Mouse (Mus musculus) embryonic fibroblast, embryonic 13.5 days (primary cell): ENCODE data around the gene Hist1h2bg.
"Not testable (repeated sequence)": the region's sequence is repeated elsewhere in the genome, so short reads cannot be mapped to it uniquely, and the experiment has no call there.

Experiments used
- CTCF ChIP-seq: IDR thresholded peaks from 2 replicates; pipeline ENCODE4 v1.5.1; 2011; ENCODE audit warnings: mild to moderate bottlenecking, control low read depth, low read length, moderate library complexity, borderline replicate concordance; ENCODE audit not compliant: insufficient read depth
- POLR2A ChIP-seq: IDR thresholded peaks from 2 replicates; pipeline ENCODE4 v1.6.1; 2011; ENCODE audit warnings: low read depth, mild to moderate bottlenecking, control low read depth, low read length, moderate library complexity

DNA sequence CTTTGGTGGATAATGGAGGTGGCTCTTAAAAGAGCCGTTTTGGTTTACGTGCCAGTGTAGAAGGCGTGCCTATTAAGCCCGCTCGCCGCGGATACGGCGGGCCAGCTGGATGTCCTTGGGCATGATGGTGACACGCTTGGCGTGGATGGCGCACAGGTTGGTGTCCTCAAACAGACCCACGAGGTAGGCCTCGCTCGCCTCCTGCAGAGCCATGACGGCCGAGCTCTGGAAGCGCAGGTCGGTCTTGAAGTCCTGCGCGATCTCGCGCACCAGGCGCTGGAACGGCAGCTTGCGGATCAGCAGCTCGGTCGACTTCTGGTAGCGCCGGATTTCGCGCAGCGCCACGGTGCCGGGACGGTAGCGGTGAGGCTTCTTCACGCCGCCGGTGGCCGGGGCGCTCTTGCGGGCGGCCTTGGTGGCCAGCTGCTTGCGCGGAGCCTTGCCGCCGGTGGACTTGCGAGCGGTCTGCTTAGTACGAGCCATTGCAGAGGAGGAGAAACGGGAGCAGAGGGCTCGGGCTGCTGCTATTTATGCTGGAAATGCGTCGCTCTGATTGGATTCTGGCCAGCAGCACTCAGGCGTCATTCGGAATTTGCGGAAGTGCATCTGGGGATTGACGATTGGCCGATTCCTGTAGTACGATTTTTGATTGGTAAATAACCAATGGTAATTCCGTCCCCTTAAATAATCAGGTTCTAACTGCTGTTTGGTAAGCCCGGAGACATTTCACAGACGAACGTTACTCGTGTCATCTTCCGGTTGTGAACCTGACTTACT, 9.1 kb upstream of the Hist1h2bg start, which contains the start of gene Hist1h3e:
- not testable (repeated sequence) for TF ChIP-seq CTCF
- peak; percentile 97 for TF ChIP-seq POLR2A
